Comparison of ENCODE assay signal across 14 mouse cellular contexts in genomic region chr2:166835581-166835980, GRCm38 (mm10).
"Had no signal": no experiment of that assay in that cellular context is flagged by ENCODE, and none has a peak within 500 bp of the region (broad histone marks: within the 10 kb centered on the region; RNA-seq: fewer than 3 reads in every experiment).

No protein-coding gene starts in this region.

- H3K4me2 ChIP-seq: liver, embryonic 13.5 days; midbrain, embryonic 11.5 days had no signal

- H3K4me3 ChIP-seq: liver, embryonic 13.5 days had no signal

- DNase-seq: kidney, adult 9 months; kidney, postnatal 14 days; kidney, postnatal 4 days; liver, embryonic 13.5 days; lung, adult 2 months; lung, postnatal 14 days; lung, postnatal 4 days; midbrain, embryonic 14.5 days; right cerebral cortex, postnatal 25 days; thymus, adult 2 months; thymus, postnatal 14 days; thymus, postnatal 4 days had no signal

- H3K27me3 ChIP-seq: liver, embryonic 13.5 days had no signal

- H3K27ac ChIP-seq: liver, embryonic 13.5 days; stomach, postnatal 0 days had no signal

- H3K4me1 ChIP-seq: liver, embryonic 13.5 days had no signal

- H3K9ac ChIP-seq: liver, embryonic 13.5 days had no signal

- H3K9me3 ChIP-seq: liver, embryonic 13.5 days had no signal
